Mouse (Mus musculus) brain, adult 10 weeks (tissue): Measurements from ENCODE around the gene Ptn. TPM values are rescaled to one million over a fixed set of nuclear protein-coding genes. Genes with fewer than 3 reads are reported as not detected.

Source experiments
- polyA plus RNA-seq: library from polyadenylated mRNA; stranded (reverse); fragments of 350-450 nt; fragmentation: Illumina TruSeq; extraction: RNeasy Lipid Tissue Mini Kit (QIAGEN cat#74804); gene quantifications from one replicate; pipeline ENCODE4 v1.2.3, GENCODE M21; 2015; ENCODE audit warnings: low read depth, low replicate concordance

Gene Ptn
- polyA plus RNA-seq = 474 TPM

DNA sequence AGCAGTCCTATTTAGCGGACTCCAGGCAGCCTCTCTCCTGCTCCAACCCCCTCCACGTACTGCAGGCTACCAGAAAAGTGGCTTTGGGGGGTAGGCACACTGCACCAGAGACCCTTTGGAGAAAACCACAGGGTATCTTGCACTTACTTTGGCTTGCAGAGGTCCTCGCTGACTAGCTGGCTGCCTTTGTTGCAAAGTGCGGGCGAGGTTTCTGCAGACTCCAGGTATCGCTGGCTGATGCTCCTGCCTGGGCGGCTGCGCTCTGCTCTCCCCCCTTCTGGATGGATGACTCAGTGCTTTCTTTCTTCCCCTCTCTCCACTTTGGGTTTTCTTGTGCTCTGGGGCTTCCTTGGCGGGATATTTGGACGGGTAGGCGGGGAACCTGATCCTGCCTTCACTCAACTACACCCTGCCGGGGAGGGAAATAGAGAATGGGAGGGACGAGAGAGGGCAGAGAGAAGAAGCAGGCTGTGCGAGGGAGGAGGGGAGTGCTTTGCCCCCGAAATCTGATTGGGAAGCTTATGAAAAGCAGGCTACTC is at the start of gene Ptn:
Ptn (minus strand) TSS at position 474 of the 539 bp plus-strand sequence.

